Mouse (Mus musculus) C2C12 (cell line): ENCODE data around the gene Slc36a2.

Source experiments
- CTCF ChIP-seq: IDR thresholded peaks from one replicate; pipeline ENCODE4 v1.5.1; 2011; ENCODE audit not compliant: control insufficient read depth, insufficient read depth, insufficient read length
- USF1 ChIP-seq: IDR thresholded peaks from one replicate; pipeline ENCODE4 v1.6.1; 2011; ENCODE audit warnings: low read depth, mild to moderate bottlenecking, control low read depth, moderate library complexity

GRCm38 (mm10) chr11:55234288-55234687 lies 49.4 kb upstream of the Slc36a2 start:
- TF ChIP-seq USF1 (no peak), CTCF (no peak)
